Mouse (Mus musculus) CH12.LX (cell line): Measurements from ENCODE around the gene Meioc. TPM values are rescaled to one million over a fixed set of nuclear protein-coding genes. Genes with fewer than 3 reads are reported as not detected.

Source experiments
- DNase-seq: peaks from one replicate; pipeline ENCODE4 v3.0.0-alpha.2; 2013; ENCODE audit errors: extremely low read depth
- H3K27ac ChIP-seq: 2 replicates; pipeline ENCODE4 v1.5.1; 2012; ENCODE audit warnings: low read depth, mild to moderate bottlenecking, control low read depth, moderate library complexity; ENCODE audit not compliant: insufficient read depth
- H3K27me3 ChIP-seq: replicated peaks from 2 replicates; pipeline ENCODE3; 2012; ENCODE audit warnings: inconsistent platforms
- H3K36me3 ChIP-seq, 2 experiments: replicated peaks in 1 of 2; 2 replicates each; pipeline versions ENCODE3 to v1.6.1; 2012; ENCODE audit warnings: inconsistent platforms in 1 of 2, low read length in 1 of 2, mild to moderate bottlenecking in 1 of 2, mixed read lengths in 1 of 2, moderate library complexity in 1 of 2; ENCODE audit not compliant: control insufficient read depth in 1 of 2, insufficient read depth in 1 of 2
- H3K4me1 ChIP-seq, 2 experiments: 2 replicates each; pipeline ENCODE4 v1.6.1; 2012; ENCODE audit warnings: inconsistent platforms in 1 of 2, moderate library complexity in 1 of 2; ENCODE audit not compliant: insufficient read depth in 2 of 2, control insufficient read depth in 1 of 2
- H3K4me2 ChIP-seq: 2 replicates; pipeline ENCODE4 v1.6.1; 2012; ENCODE audit warnings: low read depth, mild to moderate bottlenecking, control low read depth; ENCODE audit not compliant: poor library complexity, insufficient read depth, severe bottlenecking
- H3K4me3 ChIP-seq, 3 experiments: fragments of 150-350 bp in 1 of 3; sonication (generic) in 1 of 3; replicated peaks in 1 of 3; 2 replicates each; pipeline versions ENCODE3 to v1.5.1; 2011 to 2012; ENCODE audit warnings: low read depth in 2 of 3, low read length in 2 of 3, mild to moderate bottlenecking in 2 of 3, moderate library complexity in 2 of 3, control low read depth in 1 of 3, improper control_type of control experiment in 1 of 3, inconsistent platforms in 1 of 3, mixed read lengths in 1 of 3; ENCODE audit not compliant: poor library complexity in 1 of 3
- H3K79me2 ChIP-seq: replicated peaks from 2 replicates; pipeline ENCODE4 v1.6.1; 2012; ENCODE audit warnings: mild to moderate bottlenecking, moderate library complexity; ENCODE audit not compliant: control insufficient read depth, poor library complexity, insufficient read depth, severe bottlenecking; ENCODE audit errors: extremely low read depth
- H3K9ac ChIP-seq: 2 replicates; pipeline ENCODE4 v1.6.1; 2012; ENCODE audit warnings: low read depth, mild to moderate bottlenecking, control low read depth, moderate library complexity; ENCODE audit not compliant: insufficient read depth
- H3K9me3 ChIP-seq: replicated peaks from 2 replicates; pipeline ENCODE3; 2012; ENCODE audit warnings: low read length, inconsistent platforms, mixed read lengths
- CHD1 ChIP-seq: IDR thresholded peaks from 2 replicates; pipeline ENCODE4 v1.6.1; 2012; ENCODE audit warnings: low read depth, low read length, improper control_type of control experiment, inconsistent platforms
- CTCF ChIP-seq, 2 experiments: IDR thresholded peaks in 1 of 2; conservative IDR thresholded peaks in 1 of 2; 2 replicates each; pipeline ENCODE4 v1.5.1; 2011 to 2012; ENCODE audit warnings: low read depth in 2 of 2, low read length in 2 of 2, improper control_type of control experiment in 1 of 2, inconsistent platforms in 1 of 2, mild to moderate bottlenecking in 1 of 2, moderate library complexity in 1 of 2
- E2F4 ChIP-seq: IDR thresholded peaks from 2 replicates; pipeline ENCODE4 v1.6.1; 2011; ENCODE audit warnings: low read depth, low read length, improper control_type of control experiment; ENCODE audit not compliant: insufficient replicate concordance
- ELF1 ChIP-seq: IDR thresholded peaks from 2 replicates; pipeline ENCODE4 v1.6.1; 2014; ENCODE audit warnings: low read depth, mild to moderate bottlenecking, inconsistent platforms, low read length, improper control_type of control experiment
- IRF4 ChIP-seq: IDR thresholded peaks from 2 replicates; pipeline ENCODE4 v1.6.1; 2014; ENCODE audit warnings: low read depth, mild to moderate bottlenecking, inconsistent platforms, low read length, improper control_type of control experiment
- JUN ChIP-seq: IDR thresholded peaks from 2 replicates; pipeline ENCODE4 v1.6.1; 2011; ENCODE audit warnings: low read depth, mild to moderate bottlenecking, low read length, improper control_type of control experiment, moderate library complexity; ENCODE audit not compliant: insufficient read depth
- MAFK ChIP-seq: IDR thresholded peaks from 2 replicates; pipeline ENCODE4 v1.6.1; 2011; ENCODE audit warnings: low read length, improper control_type of control experiment; ENCODE audit not compliant: insufficient replicate concordance
- MAX ChIP-seq: IDR thresholded peaks from 2 replicates; pipeline ENCODE4 v1.6.1; 2011; ENCODE audit warnings: low read length, improper control_type of control experiment
- NELFE ChIP-seq: IDR thresholded peaks from 2 replicates; pipeline ENCODE4 v1.6.1; 2011; ENCODE audit warnings: low read depth, low read length, improper control_type of control experiment
- POLR2AphosphoS2 ChIP-seq: IDR thresholded peaks from 2 replicates; pipeline ENCODE4 v1.6.1; 2011; ENCODE audit warnings: low read depth, low read length, improper control_type of control experiment
- RAD21 ChIP-seq: IDR thresholded peaks from 2 replicates; pipeline ENCODE4 v1.6.1; 2011; ENCODE audit warnings: low read depth, mild to moderate bottlenecking, low read length, improper control_type of control experiment, moderate library complexity
- RCOR1 ChIP-seq: conservative IDR thresholded peaks from 2 replicates; pipeline ENCODE4 v1.6.1; 2012; ENCODE audit warnings: low read depth, mild to moderate bottlenecking, inconsistent platforms, low read length, improper control_type of control experiment
- SIN3A ChIP-seq: IDR thresholded peaks from 2 replicates; pipeline ENCODE4 v1.6.1; 2012; ENCODE audit warnings: low read length, improper control_type of control experiment, inconsistent platforms
- SMC3 ChIP-seq: IDR thresholded peaks from 2 replicates; pipeline ENCODE4 v1.6.1; 2011; ENCODE audit warnings: low read depth, low read length, improper control_type of control experiment
- TBP ChIP-seq: conservative IDR thresholded peaks from 2 replicates; pipeline ENCODE4 v1.6.1; 2011; ENCODE audit warnings: low read depth, low read length, improper control_type of control experiment
- TCF12 ChIP-seq: IDR thresholded peaks from 2 replicates; pipeline ENCODE4 v1.6.1; 2014; ENCODE audit warnings: low read depth, mild to moderate bottlenecking, inconsistent platforms, low read length, improper control_type of control experiment
- UBTF ChIP-seq: IDR thresholded peaks from 2 replicates; pipeline ENCODE4 v1.6.1; 2012; ENCODE audit warnings: low read depth, mild to moderate bottlenecking, inconsistent platforms, low read length, improper control_type of control experiment, moderate library complexity
- USF1 ChIP-seq: IDR thresholded peaks from 2 replicates; pipeline ENCODE4 v1.6.1; 2014; ENCODE audit warnings: low read depth, mild to moderate bottlenecking, inconsistent platforms, low read length, improper control_type of control experiment
- ZC3H11A ChIP-seq: IDR thresholded peaks from 2 replicates; pipeline ENCODE4 v1.6.1; 2012; ENCODE audit warnings: low read depth, mild to moderate bottlenecking, inconsistent platforms, low read length, improper control_type of control experiment
- ZKSCAN1 ChIP-seq: IDR thresholded peaks from 2 replicates; pipeline ENCODE4 v1.6.1; 2012; ENCODE audit warnings: low read depth, inconsistent platforms, low read length, improper control_type of control experiment, borderline replicate concordance
- dilution Hi-C: fragments of 300-500 bp; cut with MboI; formaldehyde crosslinking; loops from 2 replicates; pipeline ENCODE4 v1.14.3; 2020; ENCODE audit warnings: low sequenced_read_pairs; ENCODE audit not compliant: extremely low pct_unique_long_range_greater_than_20kb, extremely low pct_ligation_motif_present
- in situ Hi-C: fragments of 300-500 bp; cut with MboI; formaldehyde crosslinking; loops from 3 replicates; pipeline ENCODE4 v1.14.3; 2019; ENCODE audit warnings: low sequenced_read_pairs, low pct_ligation_motif_present, low pct_unique_long_range_greater_than_20kb, mixed read lengths
- polyA plus RNA-seq: library from polyadenylated mRNA; unstranded; fragments of >175 nt; gene quantifications from 2 replicates; pipeline ENCODE4 v1.2.1, GENCODE M21; 2012; ENCODE audit warnings: low read depth; ENCODE audit not compliant: insufficient read length
- total RNA-seq, 2 experiments: library from RNA; depleted of rRNA; stranded (reverse); fragments of 300-350 nt in 1 of 2; fragments of >200 nt in 1 of 2; gene quantifications; 2 replicates each; pipeline ENCODE4 v1.2.3; 2012 to 2014

Gene Meioc
- total and polyA plus RNA-seq, 3 experiments, result not detected

GRCm38 (mm10) chr11:102665637-102666435, 2.3 kb downstream of the Meioc start:
- no peak overlapping the region for H3K27ac ChIP-seq
- no peak overlapping the region for H3K9ac ChIP-seq
- no peaks in the 10 kb centered on the region for H3K4me1 ChIP-seq
- DNase-seq, result no peak
- no peak overlapping the region for H3K4me3 ChIP-seq
- dilution Hi-C loops, result no loop called here
- in situ Hi-C loops, result no loop called here
- H3K79me2 ChIP-seq, result no peaks in the 10 kb centered on the region
- no peak overlapping the region for H3K4me2 ChIP-seq
- peaks cover 12% of the 10 kb centered on the region for H3K9me3 ChIP-seq
- H3K36me3 ChIP-seq, result no peaks in the 10 kb centered on the region
- no peak for TF ChIP-seq JUN
- TF ChIP-seq CHD1, result no peak
- TF ChIP-seq E2F4, result no peak
- TF ChIP-seq ZC3H11A, result no peak
- no peak for TF ChIP-seq ZKSCAN1
- TF ChIP-seq RAD21, result no peak
- no peak for TF ChIP-seq MAX
- TF ChIP-seq UBTF, result no peak
- no peak for TF ChIP-seq NELFE
- TF ChIP-seq TBP, result no peak
- TF ChIP-seq MAFK, result no peak
- TF ChIP-seq, all 38 proteins: peak for 0
- H3K27me3 ChIP-seq, result no peaks in the 10 kb centered on the region

GRCm38 (mm10) chr11:102690162-102690561, 26.6 kb downstream of the Meioc start:
- Histone ChIP-seq H3K4me2 (no peak overlapping the region), H3K9me3 (no peaks in the 10 kb centered on the region), H3K79me2 (no peaks in the 10 kb centered on the region), H3K4me1 (peaks cover 0 to 3% of the 10 kb centered on the region in 2 experiments; a peak in 2 of 4 replicates), H3K27me3 (no peaks in the 10 kb centered on the region), H3K4me3 (no peak overlapping the region), H3K36me3 (peaks cover 27 to 73% of the 10 kb centered on the region in 2 experiments), H3K9ac (no peak overlapping the region), H3K27ac (no peak overlapping the region)
- in situ Hi-C loops, result no loop called here
- dilution Hi-C loops, result no loop called here
- TF ChIP-seq SMC3, result peak; percentile 44
- TF ChIP-seq RCOR1, result no peak
- no peak for TF ChIP-seq POLR2AphosphoS2
- no peak for TF ChIP-seq SIN3A
- TF ChIP-seq IRF4, result 0 out of 2 replicates have a peak, but pooled peaks have one; percentile 44
- TF ChIP-seq RAD21, result peak; percentile 30
- 0 out of 2 replicates have a peak, but pooled peaks have one; percentile 25 for TF ChIP-seq TCF12
- TF ChIP-seq CTCF (conservative IDR thresholded peaks at IDR 0.05 in 1 of 2, IDR thresholded peaks at IDR 0.05 in 1 of 2; ENCODE audit: low read depth in 2 of 2, low read length in 2 of 2), result peak; percentile 87 to 96
- 0 out of 2 replicates have a peak, but pooled peaks have one; percentile 21 for TF ChIP-seq ELF1
- no peak for TF ChIP-seq USF1
- peak; percentile 85 for DNase-seq
